Comparison of ENCODE assay signal across 24 mouse cellular contexts in the genomic region with DNA sequence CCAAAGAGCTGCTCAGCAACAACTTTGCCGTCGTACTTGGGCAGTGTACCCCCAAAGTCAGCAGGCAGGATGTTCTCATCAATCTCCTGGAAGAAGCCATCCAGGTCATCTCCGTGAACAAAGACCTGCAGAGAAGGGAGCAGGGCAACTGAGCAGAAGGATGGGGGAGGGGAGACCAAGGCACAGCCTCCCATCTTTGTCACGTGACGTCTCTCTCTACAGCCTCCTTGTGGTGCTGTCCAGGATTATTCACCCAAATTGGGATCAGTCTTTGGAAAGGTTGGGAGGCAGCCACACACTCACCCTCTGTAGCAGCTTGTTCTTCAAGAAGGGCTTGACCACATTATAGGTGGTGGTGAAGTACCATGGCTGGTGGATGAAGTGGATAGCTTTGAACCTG. TPM values are rescaled to one million over a fixed set of nuclear protein-coding genes. Genes with fewer than 3 reads are reported as not detected.
A peak's percentile ranks its signal among the peaks of the same experiment; 100 is the strongest.
DNase-seq lines count a peak whose midpoint lies in the region; ATAC-seq and TF ChIP-seq lines count a peak whose summit lies in the region.
"Had no signal": no experiment of that assay in that cellular context is flagged by ENCODE, and none has a peak within 500 bp of the region (broad histone marks: within the 10 kb centered on the region; RNA-seq: fewer than 3 reads in every experiment).

No protein-coding gene starts in this region.

- 73% methylated on average over 5 of the region's 5 CpGs for WGBS in kidney, embryonic 15.5 days
- 76% methylated on average over 5 of the region's 5 CpGs for WGBS in cerebellum, adult 2 months

- TF ChIP-seq EP300 in CH12.LX (IDR thresholded peaks at IDR 0.05; ENCODE audit: low read length): no peak

- H3K27me3 ChIP-seq in kidney, embryonic 15.5 days: no peaks in the 10 kb centered on the region
- H3K27me3 ChIP-seq in CH12.LX (replicated peaks): no peaks in the 10 kb centered on the region
- no peaks in the 10 kb centered on the region for H3K27me3 ChIP-seq in cerebellum, adult 2 months (ENCODE audit: control insufficient read depth, insufficient read depth, low read length)
- H3K27me3 ChIP-seq: embryonic facial prominence, embryonic 15.5 days; forebrain, embryonic 15.5 days; hindbrain, embryonic 12.5 days; intestine, embryonic 15.5 days had no signal

- H3K9ac ChIP-seq in kidney, embryonic 15.5 days: no peak overlapping the region
- H3K9ac ChIP-seq in CH12.LX (ENCODE audit: insufficient read depth, low read depth): no peak overlapping the region
- H3K9ac ChIP-seq: embryonic facial prominence, embryonic 15.5 days; forebrain, embryonic 15.5 days; hindbrain, embryonic 12.5 days; intestine, embryonic 15.5 days had no signal

- H3K79me2 ChIP-seq in CH12.LX (replicated peaks; ENCODE audit: control insufficient read depth, extremely low read depth, insufficient read depth, poor library complexity, severe bottlenecking): no peaks in the 10 kb centered on the region

- peak overlapping the region; percentile 32; the same call in 1 of the 2 replicates for H3K27ac ChIP-seq in kidney, embryonic 15.5 days
- H3K27ac ChIP-seq in CH12.LX (ENCODE audit: insufficient read depth, low read depth): no peak overlapping the region
- no peak overlapping the region for H3K27ac ChIP-seq in cerebellum, adult 2 months (ENCODE audit: insufficient read depth, low read length)
- H3K27ac ChIP-seq: embryonic facial prominence, embryonic 15.5 days; forebrain, embryonic 15.5 days; heart, embryonic 10.5 days; hindbrain, embryonic 12.5 days; intestine, embryonic 15.5 days had no signal

- no peak for ATAC-seq in kidney, embryonic 15.5 days (replicated peaks; ENCODE audit: low FRiP score)
- ATAC-seq: activated CD4-positive, CD25-positive, alpha-beta regulatory T cell, adult 4 months; forebrain, embryonic 15.5 days; intestine, embryonic 15.5 days had no signal

- H3K36me3 ChIP-seq in kidney, embryonic 15.5 days: no peaks in the 10 kb centered on the region
- H3K36me3 ChIP-seq in CH12.LX (replicated peaks in 1 of 2; ENCODE audit: control insufficient read depth in 1 of 2, insufficient read depth in 1 of 2, low read length in 1 of 2): peaks cover 0 to 60% of the 10 kb centered on the region in 2 experiments
- H3K36me3 ChIP-seq: embryonic facial prominence, embryonic 15.5 days; forebrain, embryonic 15.5 days; heart, embryonic 10.5 days; hindbrain, embryonic 12.5 days; intestine, embryonic 15.5 days had no signal

- in situ Hi-C loops in CH12.LX (cut with MboI; ENCODE audit: low pct_ligation_motif_present, low pct_unique_long_range_greater_than_20kb, low sequenced_read_pairs): loop anchor here (10.0 kb wide), 1 partner anchor 89 kb away; the partner anchor contains the start of gene Polg

- TF ChIP-seq POLR2A in CH12.LX (IDR thresholded peaks at IDR 0.05; ENCODE audit: low read depth, low read length): no peak
- no peak for TF ChIP-seq POLR2A in cerebellum, adult 2 months (IDR thresholded peaks at IDR 0.05; ENCODE audit: borderline replicate concordance, insufficient read depth, low read length)

- TF ChIP-seq RAD21 in CH12.LX (IDR thresholded peaks at IDR 0.05; ENCODE audit: low read depth, low read length): no peak

- peaks cover 10% of the 10 kb centered on the region; the same call in 1 of the 2 replicates for H3K4me1 ChIP-seq in kidney, embryonic 15.5 days
- H3K4me1 ChIP-seq in CH12.LX (ENCODE audit: control insufficient read depth in 1 of 2, insufficient read depth in 2 of 2): peaks cover 0 to 17% of the 10 kb centered on the region in 2 experiments; a peak in 2 of 4 replicates
- H3K4me1 ChIP-seq in cerebellum, adult 2 months (ENCODE audit: control insufficient read depth, insufficient read depth, low read length): no peaks in the 10 kb centered on the region
- H3K4me1 ChIP-seq: embryonic facial prominence, embryonic 15.5 days; forebrain, embryonic 15.5 days; hindbrain, embryonic 12.5 days had no signal

- H3K9me3 ChIP-seq in kidney, embryonic 15.5 days (replicated peaks): no peaks in the 10 kb centered on the region
- H3K9me3 ChIP-seq in CH12.LX (replicated peaks; ENCODE audit: low read length): no peaks in the 10 kb centered on the region
- H3K9me3 ChIP-seq: embryonic facial prominence, embryonic 15.5 days; forebrain, embryonic 15.5 days; heart, embryonic 10.5 days; hindbrain, embryonic 12.5 days; intestine, embryonic 15.5 days had no signal

- H3K4me3 ChIP-seq in kidney, embryonic 15.5 days (replicated peaks): no peak overlapping the region
- no peak overlapping the region for H3K4me3 ChIP-seq in CH12.LX (replicated peaks in 1 of 3; ENCODE audit: low read depth in 2 of 3, low read length in 2 of 3, poor library complexity in 1 of 3)
- no peak overlapping the region for H3K4me3 ChIP-seq in cerebellum, adult 2 months (replicated peaks; ENCODE audit: insufficient read depth, low read depth, low read length)
- H3K4me3 ChIP-seq: embryonic facial prominence, embryonic 15.5 days; erythroblast, embryonic 14.5 days; forebrain, embryonic 15.5 days; heart, embryonic 10.5 days; hindbrain, embryonic 12.5 days; intestine, embryonic 15.5 days had no signal

- no peak for TF ChIP-seq CTCF in CH12.LX (conservative IDR thresholded peaks at IDR 0.05 in 1 of 2, IDR thresholded peaks at IDR 0.05 in 1 of 2; ENCODE audit: low read depth in 2 of 2, low read length in 2 of 2)
- TF ChIP-seq CTCF in cerebellum, adult 2 months (IDR thresholded peaks at IDR 0.05; ENCODE audit: borderline replicate concordance, insufficient read depth, low read depth, low read length): no peak

- DNase-seq in kidney, postnatal 4 days: no peak
- DNase-seq in CH12.LX (ENCODE audit: extremely low read depth): no peak
- DNase-seq in ES-CJ7 (ENCODE audit: low read depth, low spot score): peak; percentile 85
- no peak for DNase-seq in cerebellum, postnatal 4 days (ENCODE audit: low spot score in 2 of 2)
- DNase-seq in cerebellum, adult 2 months: no peak
- DNase-seq: adrenal gland, postnatal 14 days; cerebellum, adult 11-12 months; cerebellum, adult 9-11 months; cerebellum, postnatal 36 days; gastrocnemius, postnatal 10 days; heart, adult 18-20 months; heart, postnatal 10 days; heart, postnatal 4 days had no signal

- dilution Hi-C loops in CH12.LX (cut with MboI; ENCODE audit: extremely low pct_ligation_motif_present, extremely low pct_unique_long_range_greater_than_20kb, low sequenced_read_pairs): no loop called here

- no peak overlapping the region for H3K4me2 ChIP-seq in kidney, embryonic 15.5 days
- no peak overlapping the region for H3K4me2 ChIP-seq in CH12.LX (ENCODE audit: insufficient read depth, low read depth, poor library complexity, severe bottlenecking)
- H3K4me2 ChIP-seq: embryonic facial prominence, embryonic 15.5 days; forebrain, embryonic 15.5 days; hindbrain, embryonic 12.5 days; intestine, embryonic 15.5 days had no signal

TF ChIP-seq in CH12.LX, 34 proteins besides CTCF, POLR2A, EP300 and RAD21:
- TF ChIP-seq BHLHE40 (IDR thresholded peaks at IDR 0.05; ENCODE audit: low read depth, low read length) (peak; percentile 24; the same call in 1 of the 2 replicates), USF1 (IDR thresholded peaks at IDR 0.05; ENCODE audit: low read depth, low read length) (peak; percentile 3; the same call in 1 of the 2 replicates), USF2 (conservative IDR thresholded peaks at IDR 0.05; ENCODE audit: low read depth, low read length) (0 out of 2 replicates have a peak, but pooled peaks have one; percentile 7), HCFC1 (IDR thresholded peaks at IDR 0.05; ENCODE audit: low read depth, low read length) (no peak), JUND (conservative IDR thresholded peaks at IDR 0.05; ENCODE audit: low read depth, low read length) (no peak), GABPA (IDR thresholded peaks at IDR 0.05; ENCODE audit: insufficient replicate concordance, low read depth, low read length) (no peak)

RNA-seq across cellular contexts. Expression of gene Rlbp1, which starts 11.3 kb away (rescaled TPM):
- 0.14 and 0.39 TPM in 2 replicates for polyA plus RNA-seq in kidney, embryonic 15.5 days (2015; fragmentation: Nextera tagmentation; extraction: Ambion mirVana)
- 1.9 and 2.5 TPM in 2 replicates for total RNA-seq in CH12.LX (2012; rRNA removed)
- 8.4 and 11.0 TPM in 2 replicates for total RNA-seq in CH12.LX (2014; rRNA removed)
- 21.4 and 24.2 TPM in 2 replicates for polyA plus RNA-seq in CH12.LX (2012; ENCODE audit: insufficient read length, low read depth)
- polyA plus RNA-seq in cerebellum, adult 2 months (2012; rRNA removed): 9.8 and 13.9 TPM in 2 replicates
- total RNA-seq: adrenal gland, adult 18-20 months; adrenal gland, postnatal 14 days; gastrocnemius, postnatal 10 days; gastrocnemius, postnatal 4 days; heart, adult 18-20 months; heart, postnatal 10 days; heart, postnatal 4 days had no signal
- polyA plus RNA-seq: erythroblast, embryonic 14.5 days; heart, embryonic 14.5 days had no signal

RNA-seq across cellular contexts. Expression of gene Fanci, which starts 16.1 kb away (rescaled TPM):
- polyA plus RNA-seq in kidney, embryonic 15.5 days (2015; fragmentation: Nextera tagmentation; extraction: Ambion mirVana): 12.0 and 12.6 TPM in 2 replicates
- total RNA-seq in CH12.LX (2012; rRNA removed) (14.9 and 17.5 TPM in 2 replicates), CH12.LX (2014; rRNA removed) (25.0 and 27.0 TPM in 2 replicates)
- polyA plus RNA-seq in CH12.LX (2012; ENCODE audit: insufficient read length, low read depth): 17.1 and 20.0 TPM in 2 replicates
- 0.33 and 0.34 TPM in 2 replicates for polyA plus RNA-seq in cerebellum, adult 2 months (2012; rRNA removed)
